Mouse (Mus musculus): ENCODE measurements around the gene Defb22.

The Defb22 gene

DNA sequence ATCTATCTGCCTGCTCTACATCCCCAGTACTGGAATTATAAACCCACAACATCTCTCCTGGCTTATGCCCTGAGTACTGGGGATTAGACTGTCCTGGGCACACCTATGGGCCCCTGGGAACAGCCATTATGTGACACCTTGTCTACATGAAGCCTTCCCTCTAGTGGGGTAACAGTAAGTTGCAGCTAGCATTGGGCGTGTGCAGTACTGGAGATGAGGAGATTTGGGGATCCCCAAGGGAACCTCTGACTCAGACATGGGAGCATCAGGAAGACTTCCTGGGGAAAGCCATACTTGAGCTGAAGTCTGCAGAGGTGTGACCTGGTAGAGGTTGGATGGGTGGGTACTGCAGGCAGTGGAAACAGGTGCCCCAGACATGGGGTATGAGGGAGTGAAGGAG is 51.0 kb downstream of the Defb22 start:
- DNase-seq: no peak

DNA sequence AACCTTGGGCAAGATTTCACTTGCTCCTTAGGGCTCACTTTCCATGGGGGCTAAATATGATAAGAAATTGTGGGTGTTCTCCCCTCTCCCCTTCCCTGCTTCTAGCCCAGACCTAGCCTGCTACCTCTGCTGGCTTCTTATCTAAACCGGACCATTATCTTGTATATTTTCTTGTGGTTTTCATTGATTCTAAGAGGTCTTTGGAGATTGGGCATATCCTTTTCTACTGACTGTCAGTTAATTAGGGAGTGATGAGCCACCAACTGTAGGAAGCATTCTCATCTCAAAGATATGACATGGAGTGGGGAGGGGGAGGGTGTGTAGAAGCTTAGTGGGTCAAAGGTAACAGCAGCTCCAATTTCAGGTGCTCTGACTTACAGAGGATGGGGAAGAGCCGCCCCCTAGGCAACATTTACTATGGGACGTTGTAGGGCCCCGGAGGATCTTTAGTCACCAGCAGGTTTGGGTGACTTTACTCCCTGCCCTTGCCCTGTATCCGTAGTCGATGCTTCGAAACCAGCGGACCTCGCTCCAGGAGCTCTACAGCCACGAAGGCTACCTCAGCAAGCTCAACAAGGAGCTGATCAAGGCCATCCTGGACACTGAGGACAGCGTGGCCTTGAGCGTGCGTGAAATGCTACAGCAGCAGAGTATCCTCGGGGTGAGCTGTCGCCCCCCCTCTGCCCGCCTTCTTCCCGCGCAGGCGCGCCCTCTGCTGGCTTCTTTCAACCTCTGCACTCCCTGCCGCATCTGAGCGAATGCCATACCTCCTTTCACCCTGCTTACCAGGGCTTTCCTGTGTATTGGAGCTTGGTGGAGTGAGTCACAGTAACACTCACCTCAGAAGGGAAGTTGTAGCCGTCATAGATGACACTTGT is 52.7 kb downstream of the Defb22 start:
- DNase-seq: peak; percentile 95 to 97

DNA sequence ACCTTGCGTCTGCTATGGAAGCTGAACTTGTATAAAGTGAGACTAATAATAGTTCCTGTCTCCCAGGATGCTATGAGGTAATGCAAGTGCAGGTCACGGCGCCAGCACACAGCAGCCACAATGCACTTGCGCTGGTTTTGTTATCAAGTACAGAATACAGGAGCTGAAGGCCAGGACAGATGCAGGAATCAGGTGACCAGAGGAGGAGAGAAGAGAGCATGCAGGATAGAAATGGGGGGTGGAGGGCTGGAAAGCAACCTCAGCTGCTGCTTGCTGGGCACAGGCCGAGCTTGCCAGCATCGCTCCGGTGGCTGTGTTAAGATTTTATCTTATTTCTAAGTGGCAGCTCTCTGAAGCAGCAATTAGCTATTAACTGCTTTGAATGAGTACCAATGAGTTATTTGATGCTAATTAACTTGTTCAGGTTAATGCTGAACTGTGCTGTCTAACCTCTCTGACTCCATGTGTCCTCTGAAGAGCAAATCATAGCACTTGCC is 53.5 kb downstream of the Defb22 start:
- DNase-seq: no peak
